ENCODE assay signal across 11 mouse cellular contexts in genomic region chr9:42035213-42035765, GRCm38 (mm10).
DNase-seq lines count a peak whose midpoint lies in the region; TF ChIP-seq lines count a peak whose summit lies in the region.
"Had no signal": no experiment of that assay in that cellular context is flagged by ENCODE, and none has a peak within 500 bp of the region (broad histone marks: within the 10 kb centered on the region; RNA-seq: fewer than 3 reads in every experiment).

No protein-coding gene starts in this region.

- H3K27me3 ChIP-seq in cerebellum, adult 2 months (ENCODE audit: control insufficient read depth, insufficient read depth, low read length), result no peaks in the 10 kb centered on the region
- H3K27me3 ChIP-seq: stomach, embryonic 15.5 days had no signal

- H3K4me3 ChIP-seq in cerebellum, adult 2 months (replicated peaks; ENCODE audit: insufficient read depth, low read depth, low read length), result no peak overlapping the region
- H3K4me3 ChIP-seq: erythroblast, embryonic 14.5 days; stomach, embryonic 15.5 days had no signal

- 10% methylated on average over 12 of the region's 12 CpGs for WGBS in cerebellum, adult 2 months

- DNase-seq in gastrocnemius, adult 18-20 months (ENCODE audit: low spot score), result peak; percentile 16
- no peak for DNase-seq in gastrocnemius, postnatal 36 days
- DNase-seq in kidney, postnatal 14 days, result peak; percentile 20
- DNase-seq in kidney, adult 8-10 months, result no peak
- DNase-seq in adrenal gland, postnatal 10 days, result peak; percentile 11
- peak; percentile 87 to 94 for DNase-seq in cerebellum, adult 2 months
- DNase-seq in frontal cortex, postnatal 36 days (ENCODE audit: low spot score in 2 of 2), result no peak
- DNase-seq in spleen, postnatal 10 days (ENCODE audit: low spot score in 2 of 2), result no peak
- DNase-seq: heart, postnatal 36 days had no signal

- TF ChIP-seq CTCF in cerebellum, adult 2 months (IDR thresholded peaks at IDR 0.05; ENCODE audit: borderline replicate concordance, insufficient read depth, low read depth, low read length), result no peak

- peaks cover 42% of the 10 kb centered on the region for H3K4me1 ChIP-seq in cerebellum, adult 2 months (ENCODE audit: control insufficient read depth, insufficient read depth, low read length)
- H3K4me1 ChIP-seq: stomach, embryonic 15.5 days had no signal

- intact Hi-C loops in gastrocnemius, postnatal 36 days (cut with DNase I), result no loop called here

- TF ChIP-seq POLR2A in cerebellum, adult 2 months (IDR thresholded peaks at IDR 0.05; ENCODE audit: borderline replicate concordance, insufficient read depth, low read length), result no peak

- H3K27ac ChIP-seq in cerebellum, adult 2 months (ENCODE audit: insufficient read depth, low read length), result peak overlapping the region; percentile 70
- H3K27ac ChIP-seq: stomach, embryonic 15.5 days had no signal

Comparison
In these comparisons a context has a peak if more than half of its experiments do, and no peak if none do; other contexts are left out.
1. DNase-seq: peak in gastrocnemius, adult 18-20 months (single experiment), kidney, postnatal 14 days (single experiment), adrenal gland, postnatal 10 days (single experiment) and cerebellum, adult 2 months (2 of 2); none in gastrocnemius, postnatal 36 days (0 of 2), kidney, adult 8-10 months (0 of 2), frontal cortex, postnatal 36 days (0 of 2) and spleen, postnatal 10 days (0 of 2).